Mouse (Mus musculus) embryonic facial prominence, embryonic 14.5 days (tissue): ENCODE data around the gene Mmp9. TPM values are rescaled to one million over a fixed set of nuclear protein-coding genes. Genes with fewer than 3 reads are reported as not detected.

Experiments used
- ATAC-seq: fragments of 200-750 bp; cut with Nextera tagmentation; 2 replicates; pipeline ENCODE4 v1.8.0; 2017; ENCODE audit warnings: low read depth, moderate number of reproducible peaks, moderate TSS enrichment
- DNase-seq: peaks from one replicate; pipeline ENCODE4 v3.0.0-alpha.2; 2015; ENCODE audit warnings: low spot score
- H3K27ac ChIP-seq: fragments of 300-500 bp; sonication (generic); replicated peaks from 2 replicates; pipeline ENCODE4 v1.5.1; 2014; ENCODE audit warnings: low read depth, mild to moderate bottlenecking, low read length, moderate library complexity
- H3K27me3 ChIP-seq: fragments of 300-500 bp; sonication (generic); replicated peaks from 2 replicates; pipeline ENCODE4 v1.6.1; 2014; ENCODE audit warnings: low read length; ENCODE audit not compliant: control insufficient read depth, insufficient read depth
- H3K36me3 ChIP-seq: fragments of 300-500 bp; sonication (generic); 2 replicates; pipeline ENCODE4 v1.6.1; 2014; ENCODE audit warnings: low read length, mixed read lengths; ENCODE audit not compliant: control insufficient read depth, insufficient read depth
- H3K4me1 ChIP-seq: fragments of 300-500 bp; sonication (generic); 2 replicates; pipeline ENCODE4 v1.6.1; 2014; ENCODE audit warnings: antibody characterized with exemption, low read length; ENCODE audit not compliant: control insufficient read depth, insufficient read depth
- H3K4me2 ChIP-seq: fragments of 300-500 bp; sonication (generic); 2 replicates; pipeline ENCODE4 v1.6.1; 2014; ENCODE audit warnings: low read depth, mild to moderate bottlenecking, low read length, moderate library complexity, mixed read lengths
- H3K4me3 ChIP-seq: fragments of 300-500 bp; sonication (generic); 2 replicates; pipeline ENCODE4 v1.5.1; 2014; ENCODE audit warnings: low read depth, mild to moderate bottlenecking, low read length
- H3K9ac ChIP-seq: fragments of 300-500 bp; sonication (generic); 2 replicates; pipeline ENCODE4 v1.6.1; 2014; ENCODE audit warnings: low read depth, mild to moderate bottlenecking, low read length, moderate library complexity, mixed read lengths
- H3K9me3 ChIP-seq: fragments of 300-500 bp; sonication (generic); 2 replicates; pipeline ENCODE4 v1.6.1; 2016; ENCODE audit warnings: low read length; ENCODE audit not compliant: control insufficient read depth
- WGBS: fragments of 180-500 bp; shearing (Covaris S2); extraction: QIAGEN DNeasy Blood & Tissue Kit; methylation state at CpG from one replicate; pipeline ENCODE4 v1.1.7; 2014; 5-methylcytosine and 5-hydroxymethylcytosine counted together
- polyA plus RNA-seq: library from polyadenylated mRNA; unstranded; fragments of >200 nt; fragmentation: Nextera tagmentation; extraction: Ambion mirVana; gene quantifications from 2 replicates; pipeline ENCODE4 v1.2.1, GENCODE M21; 2014

Mmp9 gene
- polyA plus RNA-seq, 1 experiment from 2014 or later = 52.0 TPM

- DNase-seq = no peak
- 53% methylated on average over 6 of the region's 7 CpGs for WGBS
- Histone ChIP-seq H3K9ac (no peak overlapping the region), H3K9me3 (no peaks in the 10 kb centered on the region), H3K4me1 (no peaks in the 10 kb centered on the region), H3K4me2 (no peak overlapping the region), H3K36me3 (peaks cover 9% of the 10 kb centered on the region; the same call in 1 of the 2 replicates), H3K27me3 (no peaks in the 10 kb centered on the region), H3K27ac (no peak overlapping the region), H3K4me3 (no peak overlapping the region)
- no peak for ATAC-seq
Observed at GRCm38 (mm10) chr2:164921984-164922383, 18.6 kb upstream of the Mmp9 start.

GRCm38 (mm10) chr2:164923291-164923690 is 17.3 kb upstream of the Mmp9 start:
- WGBS = 67% methylated on average over 4 of the region's 4 CpGs
- ATAC-seq = no peak; the same call in 1 of the 2 replicates

GRCm38 (mm10) chr2:164924100-164924857 is 16.3 kb upstream of the Mmp9 start:
- H3K9me3 ChIP-seq = no peaks in the 10 kb centered on the region
- WGBS = 30% methylated on average over 11 of the region's 11 CpGs
- ATAC-seq = peak; percentile 67

More at GRCm38 (mm10) chr2:164923291-164923690, 17.3 kb upstream of the Mmp9 start:
- no peaks in the 10 kb centered on the region for H3K27me3 ChIP-seq
- H3K36me3 ChIP-seq = peaks cover 9% of the 10 kb centered on the region; the same call in 1 of the 2 replicates
- no peak overlapping the region for H3K9ac ChIP-seq
- DNase-seq = no peak
- H3K4me3 ChIP-seq = no peak overlapping the region
- H3K9me3 ChIP-seq = no peaks in the 10 kb centered on the region
- H3K4me2 ChIP-seq = no peak overlapping the region
- no peak overlapping the region for H3K27ac ChIP-seq
- no peaks in the 10 kb centered on the region for H3K4me1 ChIP-seq

GRCm38 (mm10) chr2:164930706-164931581 is 9.6 kb upstream of the Mmp9 start:
- WGBS = 29% methylated on average over 11 of the region's 11 CpGs
- H3K4me3 ChIP-seq = no peak overlapping the region
- H3K27me3 ChIP-seq = 0 out of 2 replicates have a peak, but pooled peaks cover under 1% of the 10 kb centered on the region
- H3K36me3 ChIP-seq = no peaks in the 10 kb centered on the region
- peaks cover 5% of the 10 kb centered on the region for H3K4me1 ChIP-seq
- peak; percentile 53; the same call in 1 of the 2 replicates for ATAC-seq
- no peak overlapping the region for H3K27ac ChIP-seq
- H3K9ac ChIP-seq = no peak overlapping the region
- DNase-seq = peak; percentile 45
- no peak overlapping the region for H3K4me2 ChIP-seq
- no peaks in the 10 kb centered on the region for H3K9me3 ChIP-seq

More at GRCm38 (mm10) chr2:164924100-164924857, 16.3 kb upstream of the Mmp9 start:
- Histone ChIP-seq H3K36me3 (peaks cover 7% of the 10 kb centered on the region; the same call in 1 of the 2 replicates), H3K4me2 (no peak overlapping the region), H3K27ac (no peak overlapping the region), H3K27me3 (no peaks in the 10 kb centered on the region), H3K9ac (no peak overlapping the region), H3K4me1 (no peaks in the 10 kb centered on the region), H3K4me3 (no peak overlapping the region)
- peak; percentile 75 for DNase-seq

- ATAC-seq (no peak), DNase-seq (no peak)
- peaks cover 15% of the 10 kb centered on the region; the same call in 1 of the 2 replicates for H3K27me3 ChIP-seq
- H3K9ac ChIP-seq = no peak overlapping the region
- no peaks in the 10 kb centered on the region for H3K36me3 ChIP-seq
- H3K4me1 ChIP-seq = peaks cover 5% of the 10 kb centered on the region
- no peaks in the 10 kb centered on the region for H3K9me3 ChIP-seq
- no peak overlapping the region for H3K27ac ChIP-seq
- no peak overlapping the region for H3K4me2 ChIP-seq
- 39% methylated on average over 7 of the region's 10 CpGs for WGBS
- H3K4me3 ChIP-seq = no peak overlapping the region
Observed at GRCm38 (mm10) chr2:164933534-164933933, 7.0 kb upstream of the Mmp9 start.

GRCm38 (mm10) chr2:164935991-164936390 is 4.6 kb upstream of the Mmp9 start:
- DNase-seq (no peak), ATAC-seq (no peak)
- Histone ChIP-seq H3K9me3 (no peaks in the 10 kb centered on the region), H3K36me3 (no peaks in the 10 kb centered on the region), H3K27ac (no peak overlapping the region), H3K4me3 (no peak overlapping the region), H3K9ac (no peak overlapping the region), H3K27me3 (peaks cover 31% of the 10 kb centered on the region), H3K4me2 (no peak overlapping the region), H3K4me1 (peaks cover 16% of the 10 kb centered on the region)
- whole genome bisulfite sequencing = 63% methylated on average over 4 of the region's 4 CpGs

GRCm38 (mm10) chr2:164938146-164939091 is 2.2 kb upstream of the Mmp9 start:
- DNase-seq (peak; percentile 70), ATAC-seq (peak; percentile 76)
- peak overlapping the region; percentile 38 for H3K9ac ChIP-seq
- peaks cover 31% of the 10 kb centered on the region for H3K27me3 ChIP-seq
- 3% methylated on average over 39 of the region's 39 CpGs for WGBS
- no peaks in the 10 kb centered on the region for H3K9me3 ChIP-seq
- H3K4me2 ChIP-seq = peak overlapping the region; percentile 63
- H3K27ac ChIP-seq = no peak overlapping the region
- peak overlapping the region; percentile 34 for H3K4me3 ChIP-seq
- H3K4me1 ChIP-seq = peaks cover 15% of the 10 kb centered on the region
- H3K36me3 ChIP-seq = no peaks in the 10 kb centered on the region

GRCm38 (mm10) chr2:164939106-164939505 is 1.5 kb upstream of the Mmp9 start:
- Histone ChIP-seq H3K27ac (no peak overlapping the region), H3K4me3 (peak overlapping the region; percentile 34), H3K27me3 (peaks cover 31% of the 10 kb centered on the region), H3K9ac (peak overlapping the region; percentile 38), H3K4me1 (peaks cover 15% of the 10 kb centered on the region), H3K4me2 (peak overlapping the region; percentile 63), H3K36me3 (no peaks in the 10 kb centered on the region), H3K9me3 (no peaks in the 10 kb centered on the region)
- no peak for DNase-seq
- WGBS = 2% methylated on average over 11 of the region's 11 CpGs
- ATAC-seq = no peak
